Mouse (Mus musculus): ENCODE measurements around the gene Lrrn4cl.
"Not testable (repeated sequence)": the region's sequence is repeated elsewhere in the genome, so short reads cannot be mapped to it uniquely, and the experiment has no call there.

Gene Lrrn4cl

DNA sequence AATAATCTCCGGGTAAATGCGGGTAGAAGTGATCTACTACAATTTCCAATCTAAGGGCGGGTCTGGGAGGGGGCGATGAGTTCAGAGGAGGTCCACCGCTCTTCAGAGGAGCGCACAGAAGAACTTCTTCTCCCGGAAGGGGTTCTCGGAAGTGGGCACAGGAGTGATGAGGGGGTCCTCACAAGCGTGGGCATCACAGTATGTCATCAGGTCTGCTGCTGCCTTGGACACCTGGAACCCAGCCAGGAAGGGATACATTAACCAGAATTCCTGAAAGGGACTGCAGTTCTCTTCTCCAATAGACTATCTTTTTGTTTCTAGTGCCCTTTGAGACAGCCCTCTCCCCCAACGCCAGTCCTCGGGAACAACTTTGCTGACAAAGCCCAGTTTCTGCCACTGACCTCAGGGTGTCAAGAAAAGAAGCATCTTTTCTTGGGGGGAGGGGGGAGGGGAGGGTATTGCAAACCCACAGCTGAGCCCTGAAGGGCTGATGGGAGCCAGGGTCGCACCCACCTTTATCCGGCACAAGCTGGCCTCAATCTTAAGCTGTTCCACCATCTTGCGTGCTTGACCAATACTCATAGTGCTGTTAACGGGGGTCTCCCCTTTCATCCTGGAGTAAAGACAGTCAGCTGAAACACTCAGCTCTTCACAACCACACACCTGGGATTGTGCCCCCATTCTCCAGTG lies 12.4 kb upstream of the Lrrn4cl start:
- no peak for DNase-seq (ENCODE audit: low spot score)

DNA sequence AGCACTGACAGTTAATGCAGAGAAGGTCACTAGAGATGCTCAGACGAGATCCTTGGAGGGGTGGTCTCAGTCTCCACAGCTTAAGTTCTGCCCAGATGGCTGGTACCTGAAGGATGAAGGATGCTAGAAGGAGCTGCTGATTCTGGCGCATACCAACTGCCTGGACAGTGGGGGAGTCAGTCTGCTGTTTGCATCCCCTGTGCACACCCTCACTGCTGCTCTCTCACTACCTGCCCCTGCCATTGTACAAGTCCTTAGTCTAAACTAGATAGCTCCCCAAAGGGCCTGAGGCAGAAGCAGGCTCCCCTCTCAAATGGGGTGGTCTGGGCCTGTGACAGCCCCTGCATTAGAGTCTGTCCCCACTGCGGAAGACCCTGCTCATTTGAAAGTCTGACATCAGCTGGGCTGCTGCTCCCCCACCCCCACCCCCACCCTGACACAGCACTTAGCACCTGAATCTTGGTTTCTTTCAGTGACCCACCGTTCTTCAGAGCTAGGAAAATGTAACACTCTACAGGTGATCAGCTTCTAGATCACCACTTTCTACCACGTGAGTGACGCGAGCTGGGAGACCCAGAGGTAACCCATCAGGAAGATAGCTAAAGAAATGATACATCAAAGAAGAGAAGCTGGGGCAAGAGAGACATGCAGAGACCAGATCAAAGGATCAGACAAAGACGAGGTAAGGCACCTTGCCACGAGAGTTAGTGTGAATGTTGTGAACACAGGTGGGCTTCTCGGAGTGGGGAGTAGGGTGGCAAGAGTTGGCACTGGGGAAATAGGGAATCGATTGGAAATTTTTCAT lies 11.3 kb upstream of the Lrrn4cl start, which contains the start of gene Gng3:
Gene Gng3, minus strand, starts transcription at position 92 of the 805 bp plus-strand sequence.
- DNase-seq (ENCODE audit: low spot score), result no peak

DNA sequence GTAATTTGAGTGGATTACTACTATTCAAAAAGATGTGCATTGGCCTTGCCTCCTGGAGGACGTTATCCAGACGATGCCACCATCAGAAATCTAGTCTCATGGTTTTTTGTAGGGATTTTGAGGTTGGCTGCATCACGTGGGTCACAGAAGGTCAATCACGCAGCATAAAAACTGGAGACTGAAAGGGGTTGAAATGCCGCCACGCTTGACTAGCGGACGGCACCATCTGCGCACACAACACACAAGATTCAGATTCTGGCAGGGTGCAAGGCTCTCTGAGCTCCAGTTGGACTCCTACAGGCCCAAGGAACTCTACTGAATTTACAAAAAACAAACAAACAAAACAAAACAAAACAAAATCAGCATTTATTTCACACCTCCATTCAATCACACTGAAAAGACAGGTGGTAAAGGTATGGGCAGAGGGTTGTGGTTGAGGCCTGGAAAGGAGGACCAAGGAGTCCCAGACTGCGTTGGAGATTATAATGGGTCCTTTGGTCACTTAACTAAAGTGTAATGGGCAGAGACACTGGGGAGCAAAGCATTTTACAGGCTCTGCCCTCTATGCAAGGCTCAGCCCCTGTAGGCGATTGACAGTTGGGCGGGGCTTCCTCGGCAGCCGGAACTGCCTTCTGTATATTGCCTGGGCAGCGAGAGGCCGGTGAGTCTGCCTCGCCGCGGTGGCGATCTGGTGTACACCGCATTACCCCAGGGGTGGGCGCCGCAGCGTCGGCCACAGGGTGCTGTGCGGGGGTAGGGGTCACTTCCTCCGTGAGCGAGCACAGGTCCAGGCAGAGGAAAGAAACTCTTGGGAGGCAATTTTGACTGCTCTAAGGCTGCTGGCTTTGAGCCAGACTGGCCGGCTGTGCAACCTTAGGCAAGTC lies 10.4 kb upstream of the Lrrn4cl start:
- peak; percentile 65 for DNase-seq (ENCODE audit: low spot score)

DNA sequence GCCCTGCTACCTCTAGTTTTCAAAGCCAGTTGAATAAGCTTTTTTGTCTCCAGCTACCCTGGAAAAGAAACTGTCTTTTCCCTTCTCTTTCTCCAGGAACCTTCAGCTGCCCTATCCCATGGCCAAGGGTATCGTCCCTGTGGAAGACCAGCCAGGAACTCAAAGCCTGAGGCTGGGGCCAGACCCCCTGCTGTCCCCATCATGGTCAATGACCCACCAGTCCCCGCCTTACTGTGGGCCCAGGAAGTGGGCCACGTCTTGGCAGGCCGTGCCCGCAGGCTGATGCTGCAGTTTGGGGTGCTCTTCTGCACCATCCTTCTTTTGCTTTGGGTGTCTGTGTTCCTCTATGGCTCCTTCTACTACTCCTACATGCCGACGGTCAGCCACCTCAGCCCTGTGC lies 9.6 kb upstream of the Lrrn4cl start:
- DNase-seq (ENCODE audit: low spot score), result no peak

DNA sequence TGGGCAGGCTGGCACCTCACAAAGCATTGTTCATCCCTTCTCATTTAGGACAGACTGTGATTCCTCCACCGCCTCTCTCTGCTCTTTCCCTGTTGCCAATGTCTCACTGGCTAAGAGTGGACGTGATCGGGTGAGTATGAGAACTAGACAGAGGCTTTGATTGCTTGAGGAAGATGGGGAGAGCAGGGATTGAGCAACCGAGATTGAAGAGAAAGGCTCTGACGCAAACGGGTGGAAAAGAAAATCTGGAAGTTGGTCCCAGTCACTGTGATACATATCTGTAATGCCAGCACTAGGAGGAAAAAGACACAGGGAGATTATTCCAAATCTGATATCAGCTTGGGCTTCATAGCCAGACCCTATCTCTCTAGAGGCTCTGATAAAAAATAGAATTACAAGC lies 7.6 kb upstream of the Lrrn4cl start:
- no peak for DNase-seq (ENCODE audit: low spot score)

DNA sequence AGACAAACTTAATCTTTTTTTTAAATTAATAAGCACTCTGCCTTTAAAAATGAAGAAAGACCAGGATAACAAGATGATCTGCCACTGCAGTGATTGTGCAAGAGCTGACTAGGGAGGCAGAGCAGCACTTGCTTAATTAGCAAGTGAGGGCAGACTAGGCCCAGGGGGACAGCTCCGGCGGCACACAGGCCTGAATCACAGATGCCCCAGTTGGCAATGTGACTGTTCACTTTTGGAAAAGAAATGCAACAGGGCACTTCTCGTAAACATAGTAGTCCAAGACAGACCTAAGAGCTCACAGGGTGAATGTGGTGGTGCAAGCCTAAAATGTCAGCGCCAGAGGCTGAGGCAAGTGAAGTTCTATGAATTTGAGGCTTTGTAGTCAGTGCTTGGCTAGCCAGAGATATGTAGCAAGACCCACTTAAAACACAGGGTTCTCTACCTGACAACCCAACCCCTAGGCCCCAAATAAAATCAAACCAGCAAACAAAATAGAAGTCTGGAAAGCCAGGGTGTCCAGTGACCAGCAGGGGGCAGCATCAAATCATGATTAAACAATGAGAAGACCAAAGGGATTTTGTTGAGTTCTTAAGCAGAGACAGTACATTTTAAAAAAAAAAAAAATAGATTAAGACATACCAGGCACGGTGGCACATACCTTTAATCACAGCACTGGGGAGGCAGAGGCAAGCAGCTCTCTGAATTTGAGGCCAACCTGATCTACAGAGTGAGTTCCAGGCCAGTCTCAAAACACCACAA lies 6.0 kb upstream of the Lrrn4cl start:
- DNase-seq (ENCODE audit: low spot score), result peak; percentile 54

DNA sequence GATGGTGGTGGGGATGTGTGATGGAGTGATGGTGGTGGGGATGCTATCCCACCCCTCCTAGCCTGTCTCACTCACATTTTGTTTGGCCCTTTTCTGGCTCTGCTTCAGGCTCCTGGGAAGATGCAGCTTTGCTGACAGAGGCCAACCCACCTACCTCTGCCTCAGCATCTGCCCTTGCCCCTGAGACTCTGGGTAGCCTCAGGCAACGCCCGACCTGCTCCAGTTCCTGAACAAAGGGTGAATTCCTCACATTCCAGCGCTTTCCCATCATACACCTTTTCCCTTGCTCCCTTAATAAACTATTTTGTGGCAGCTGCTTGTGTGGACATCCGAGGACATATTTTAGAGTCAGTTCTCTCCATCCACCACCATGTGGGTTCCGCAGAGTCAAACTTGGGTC lies 2.2 kb upstream of the Lrrn4cl start:
- DNase-seq (ENCODE audit: low spot score), result no peak

DNA sequence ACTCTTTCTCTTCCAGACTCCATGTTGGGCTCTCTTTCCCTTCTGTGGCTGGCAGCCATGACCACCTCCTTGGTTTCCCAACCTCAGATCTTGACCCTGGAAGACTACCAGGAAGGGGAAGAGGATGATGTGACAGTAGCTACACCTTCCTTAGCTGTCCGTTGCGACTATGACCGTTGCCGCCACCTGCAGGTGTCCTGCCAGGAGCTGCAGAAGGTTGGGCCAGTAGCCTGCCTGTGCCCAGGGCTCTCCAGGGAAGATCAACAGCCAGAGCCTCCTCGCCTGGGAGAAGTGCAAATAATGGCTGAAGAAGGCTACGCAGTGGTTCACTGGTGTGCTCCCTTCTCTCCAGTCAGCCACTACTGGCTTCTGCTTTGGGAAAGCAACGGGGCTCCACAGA lies 1.1 kb downstream of the Lrrn4cl start:
- no peak for DNase-seq (ENCODE audit: low spot score)

DNA sequence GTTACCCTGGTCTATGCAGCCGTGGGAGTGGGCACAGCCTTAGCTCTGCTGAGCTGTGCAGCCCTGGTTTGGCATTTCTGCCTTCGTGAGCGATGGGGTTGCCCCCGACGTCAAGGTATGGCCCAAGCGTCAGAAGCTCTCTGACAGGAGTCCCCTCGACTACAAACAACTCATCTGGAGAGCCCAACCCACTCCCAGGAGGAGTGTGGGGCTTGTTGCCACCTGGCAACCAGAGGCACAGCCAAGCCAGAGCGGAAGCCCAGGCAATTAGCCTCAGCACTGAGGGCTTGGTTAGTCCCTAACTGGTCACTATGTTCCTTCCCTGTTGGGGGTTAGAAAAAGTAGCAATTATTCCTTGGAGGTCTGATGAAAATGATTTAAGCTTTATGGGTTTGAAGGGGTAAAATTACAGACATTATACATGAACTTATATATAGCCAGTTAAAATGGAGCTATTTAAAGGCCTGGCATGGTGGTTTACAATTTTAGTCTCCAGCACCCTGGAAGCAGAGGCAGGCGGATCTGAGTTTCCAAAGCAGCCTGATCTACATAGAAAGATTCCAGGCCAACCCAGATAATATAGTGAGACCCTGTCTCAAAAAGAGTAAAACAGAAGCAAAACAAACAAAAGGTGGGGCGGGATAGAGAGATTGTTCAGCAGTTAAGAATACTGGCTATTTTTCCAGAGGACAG lies 1.8 kb downstream of the Lrrn4cl start:
- DNase-seq (ENCODE audit: low spot score), result no peak

DNA sequence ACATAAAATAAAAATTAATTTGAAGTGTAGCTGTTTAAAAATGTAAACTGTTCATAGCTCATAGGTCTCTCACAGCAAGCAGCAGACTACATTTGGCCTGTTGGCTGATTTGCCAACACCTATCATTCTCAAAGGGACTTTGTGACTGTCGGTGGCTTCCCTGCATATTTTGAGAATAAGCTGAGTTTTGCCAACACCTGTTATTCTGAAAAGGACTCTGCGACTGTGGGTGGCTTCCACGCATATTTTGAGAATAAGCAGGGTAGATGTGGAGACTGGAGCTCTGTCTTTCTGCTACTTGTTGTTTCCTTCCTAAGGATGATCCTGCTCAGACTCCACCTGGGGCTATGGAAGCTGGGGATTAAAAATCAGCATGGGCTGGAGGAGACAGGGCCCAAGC lies 2.5 kb downstream of the Lrrn4cl start:
- no peak for DNase-seq (ENCODE audit: low spot score)

DNA sequence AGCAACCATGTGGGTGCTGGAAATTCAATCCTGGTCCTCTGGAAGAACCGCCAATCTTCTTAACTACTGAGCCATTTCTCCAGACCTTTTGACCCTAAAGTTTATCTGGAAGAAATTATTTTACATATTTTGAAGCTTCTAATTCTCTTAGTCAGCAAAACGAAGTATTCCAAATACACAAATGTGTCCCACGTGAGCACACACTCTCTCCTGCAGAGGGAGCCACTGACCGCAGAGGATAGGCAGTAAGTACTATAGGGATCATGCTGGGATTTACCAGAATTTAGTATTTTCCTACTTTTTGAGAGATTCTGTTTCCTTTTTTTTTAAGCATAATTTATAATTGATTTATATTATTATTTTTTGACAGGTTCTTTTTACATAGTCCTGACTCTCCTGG lies 7.1 kb downstream of the Lrrn4cl start:
- DNase-seq (ENCODE audit: low spot score), result peak; percentile 7

DNA sequence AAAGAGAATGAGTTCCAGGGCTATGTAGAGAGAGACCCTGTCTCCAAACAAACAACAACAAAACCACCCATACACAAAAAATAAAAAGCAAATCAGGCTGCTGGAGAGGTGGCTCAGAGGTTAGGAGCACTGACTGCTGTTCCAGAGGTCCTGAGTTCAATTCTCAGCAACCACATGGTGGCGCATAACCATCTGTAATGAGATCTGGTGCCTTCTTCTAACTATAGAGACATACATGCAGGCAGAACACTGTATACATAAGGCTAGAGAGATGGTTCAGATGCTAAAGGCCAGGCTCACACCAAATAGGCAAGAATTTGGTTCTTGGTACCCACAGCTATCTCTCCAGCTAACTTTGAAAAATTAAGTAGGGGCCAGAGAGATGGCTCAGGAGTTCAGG lies 8.4 kb downstream of the Lrrn4cl start:
- peak; percentile 23 for DNase-seq (ENCODE audit: low spot score)

DNA sequence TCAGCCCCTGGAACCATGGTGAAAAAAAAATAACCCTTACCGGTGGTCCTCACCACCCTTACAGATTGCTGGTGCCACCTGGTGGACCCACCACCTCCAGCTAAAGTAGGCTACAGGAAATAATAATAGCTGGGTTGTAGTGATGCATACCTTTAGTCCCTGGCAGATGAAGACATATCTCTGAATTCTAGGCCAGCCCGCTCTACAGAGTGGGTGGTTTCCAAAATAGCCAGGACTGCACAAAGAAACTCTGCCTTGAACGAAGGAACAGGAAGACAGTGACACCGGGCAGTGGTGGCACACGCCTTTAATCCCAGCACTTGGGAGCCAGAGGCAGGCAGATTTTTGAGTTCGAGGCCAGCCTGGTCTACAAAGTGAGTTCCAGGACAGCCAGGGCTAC lies 13.7 kb downstream of the Lrrn4cl start:
- DNase-seq (ENCODE audit: low spot score), result no peak

DNA sequence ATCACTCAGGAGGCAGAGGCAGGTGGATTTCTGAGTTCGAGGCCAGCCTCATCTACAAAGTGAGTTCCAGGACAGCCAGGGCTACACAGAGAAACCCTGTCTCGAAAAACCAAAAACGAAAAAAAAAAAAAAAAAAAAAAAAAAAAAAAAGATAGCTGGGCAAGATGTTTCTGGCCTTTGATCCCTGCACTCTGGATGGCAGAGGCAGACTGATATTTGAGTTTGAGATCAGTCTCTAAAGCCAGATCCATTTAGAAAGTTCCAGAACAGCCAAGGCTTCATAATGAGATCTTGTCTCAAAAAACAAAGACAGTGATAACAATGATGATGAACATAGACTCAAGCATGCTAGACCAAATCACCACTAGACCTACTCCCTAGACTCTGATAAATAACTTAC lies 19.8 kb downstream of the Lrrn4cl start:
- not testable (repeated sequence) for DNase-seq (ENCODE audit: low spot score)

DNA sequence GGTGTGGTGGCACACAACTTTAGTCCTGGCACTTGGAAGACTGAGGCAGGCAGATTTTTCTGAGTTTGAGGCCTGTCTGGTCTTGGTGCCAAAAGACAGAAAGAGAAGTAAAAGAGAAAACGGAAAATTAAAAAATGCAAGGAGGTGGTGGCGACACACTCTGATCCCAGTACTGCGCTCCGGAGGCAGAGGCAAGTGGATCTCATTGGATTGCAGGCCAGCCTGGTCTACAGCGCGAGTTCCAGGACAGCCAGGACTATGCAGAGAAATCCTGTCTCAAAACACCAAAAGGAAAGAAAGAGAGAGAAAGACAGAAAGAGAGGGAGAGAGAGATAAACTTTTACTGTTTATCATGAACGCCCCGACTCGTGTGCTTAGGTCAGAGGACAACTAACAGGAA lies 20.3 kb downstream of the Lrrn4cl start:
- DNase-seq (ENCODE audit: low spot score), result no peak

DNA sequence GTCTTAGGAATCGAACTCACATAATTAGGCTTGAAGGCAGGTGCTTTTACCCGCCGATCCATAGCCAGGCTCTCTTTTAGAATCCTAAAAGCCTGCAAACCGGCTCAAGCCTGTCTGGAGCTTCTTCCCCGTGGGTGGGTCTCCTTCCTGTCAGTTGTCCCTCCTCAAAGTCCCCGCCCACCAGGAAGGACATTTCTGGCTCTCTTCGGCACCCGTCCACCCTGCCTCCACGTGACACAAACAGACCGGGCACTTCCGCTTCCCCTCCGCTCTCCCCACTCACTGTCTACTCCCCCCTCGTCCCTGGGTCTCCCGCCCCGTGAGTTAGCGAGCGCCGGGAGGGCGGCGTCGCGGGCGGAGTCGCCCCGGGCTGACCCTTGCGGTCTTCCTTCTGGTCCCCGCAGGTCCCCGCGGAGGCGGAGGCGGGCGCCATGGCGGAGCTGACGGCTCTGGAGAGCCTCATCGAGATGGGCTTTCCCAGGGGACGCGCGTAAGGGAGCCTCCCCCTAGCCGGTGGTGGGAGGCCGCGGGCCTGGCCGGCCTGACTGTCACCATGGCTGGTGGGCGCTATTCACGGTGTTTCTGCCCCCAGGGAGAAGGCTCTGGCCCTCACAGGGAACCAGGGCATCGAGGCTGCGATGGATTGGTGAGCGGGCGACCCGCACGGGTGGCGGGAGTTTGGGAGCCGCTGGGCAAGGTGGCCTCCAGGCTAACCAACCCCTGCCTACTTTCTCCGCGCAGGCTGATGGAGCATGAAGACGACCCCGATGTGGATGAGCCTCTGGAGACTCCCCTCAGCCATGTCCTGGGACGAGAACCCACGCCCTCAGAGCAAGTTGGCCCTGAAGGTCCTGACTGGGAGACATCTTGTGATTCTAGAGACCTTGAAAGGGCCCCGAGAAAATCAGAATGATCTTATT lies 21.0 kb downstream of the Lrrn4cl start, which contains the start of gene Ubxn1:
Gene Ubxn1, plus strand, starts transcription at position 230 of the 920 bp plus-strand sequence.
- peak; percentile 93 for DNase-seq (ENCODE audit: low spot score)

DNA sequence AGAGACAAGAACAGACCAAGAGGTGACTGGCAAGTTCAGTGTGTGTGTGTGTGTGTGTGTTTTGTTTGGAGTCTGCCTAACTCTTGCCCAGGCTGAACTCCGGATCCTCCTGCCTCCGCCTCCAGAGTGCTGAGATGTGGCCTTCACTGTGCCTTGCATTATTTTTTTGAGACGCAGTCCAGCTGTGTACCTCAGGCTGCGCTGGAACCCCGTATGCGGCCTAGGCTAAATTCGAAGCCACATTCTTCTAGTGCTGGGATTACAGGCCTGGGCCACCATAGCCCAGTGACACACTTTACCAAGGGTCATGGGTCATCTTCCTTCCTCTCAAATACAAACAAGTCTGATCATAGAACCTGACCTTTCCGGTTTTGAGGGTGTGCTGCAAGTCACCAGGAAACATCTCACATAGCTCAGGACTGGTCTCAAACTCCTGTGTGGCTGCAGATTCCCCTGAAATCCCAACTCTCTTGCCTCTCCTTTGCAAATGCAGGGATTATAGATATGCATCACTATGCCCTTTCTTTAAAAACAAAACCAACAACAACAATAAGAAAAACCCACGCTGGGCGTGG lies 21.8 kb downstream of the Lrrn4cl start:
- DNase-seq (ENCODE audit: low spot score), result no peak

DNA sequence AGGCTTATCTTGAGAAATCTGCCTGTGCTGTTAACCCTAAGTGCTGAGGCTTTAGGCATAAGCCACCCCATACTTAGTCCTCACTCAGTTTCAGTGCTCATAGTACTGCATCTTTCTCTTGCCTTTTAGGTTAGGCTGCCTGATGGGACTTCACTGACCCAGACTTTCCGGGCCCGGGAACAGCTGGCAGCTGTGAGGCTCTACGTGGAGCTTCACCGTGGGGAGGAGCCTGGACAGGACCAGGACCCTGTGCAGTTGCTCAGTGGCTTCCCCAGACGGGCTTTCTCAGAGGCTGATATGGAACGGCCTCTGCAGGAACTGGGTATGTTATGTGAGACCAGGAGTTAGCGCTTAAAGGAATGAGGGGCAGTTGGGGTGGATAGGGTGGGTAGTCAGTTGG lies 24.5 kb downstream of the Lrrn4cl start:
- no peak for DNase-seq (ENCODE audit: low spot score)

DNA sequence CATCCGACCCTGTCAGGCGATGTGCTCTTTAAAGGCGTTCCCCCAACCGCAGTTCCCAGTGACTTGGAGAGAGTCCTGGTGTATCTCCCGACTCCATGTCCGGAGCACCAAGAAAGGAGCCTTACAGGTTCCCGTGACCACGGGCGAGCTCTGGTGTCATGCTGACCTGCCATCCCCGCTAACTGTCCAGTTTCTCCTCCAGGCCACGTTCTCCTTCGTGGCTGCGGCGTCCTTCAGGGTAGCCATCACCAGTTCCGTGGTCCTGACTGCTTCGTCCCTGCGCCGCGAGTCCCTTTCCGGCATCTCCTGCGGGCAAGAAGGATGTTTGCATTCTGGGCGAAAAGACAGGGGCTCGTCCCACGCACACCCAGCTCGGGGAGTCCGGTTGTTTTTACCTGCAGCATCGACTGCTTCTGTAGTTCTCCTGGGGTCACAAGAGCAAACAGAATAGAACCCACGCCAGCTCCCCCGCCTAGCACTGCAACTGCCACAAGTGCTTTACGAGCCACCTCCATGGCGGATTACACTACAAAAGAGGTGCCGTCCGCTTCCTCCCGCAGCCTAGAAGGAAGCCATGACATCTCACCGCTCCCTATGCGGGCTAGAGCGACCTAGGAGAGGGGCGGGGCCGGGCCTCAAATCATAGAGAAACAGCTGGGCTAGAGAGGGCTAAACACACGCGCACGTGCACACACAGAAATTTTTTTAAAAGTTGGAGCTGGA lies 29.9 kb downstream of the Lrrn4cl start, which contains the start of gene Uqcc3:
Gene Uqcc3, minus strand, starts transcription at position 613 of the 723 bp plus-strand sequence.
- peak; percentile 78 for DNase-seq (ENCODE audit: low spot score)
